Mouse (Mus musculus): ENCODE measurements around the gene E030018B13Rik.
A peak's percentile ranks its signal among the peaks of the same experiment; 100 is the strongest.

The E030018B13Rik gene

GRCm38 (mm10) chr7:63898201-63898600, 18.5 kb upstream of the E030018B13Rik start:
- no peak for DNase-seq

- DNase-seq, result no peak
These were observed 16.7 kb upstream of the E030018B13Rik start for GRCm38 (mm10) chr7:63899925-63900324.

GRCm38 (mm10) chr7:63900411-63900810, 16.2 kb upstream of the E030018B13Rik start:
- DNase-seq, result no peak

- no peak for DNase-seq
These were observed 15.3 kb upstream of the E030018B13Rik start for GRCm38 (mm10) chr7:63901346-63901745.

GRCm38 (mm10) chr7:63901942-63902341, 14.7 kb upstream of the E030018B13Rik start:
- DNase-seq, result no peak

GRCm38 (mm10) chr7:63902604-63903210, 13.9 kb upstream of the E030018B13Rik start:
- DNase-seq, result no peak

- DNase-seq, result no peak
These were observed 12.8 kb upstream of the E030018B13Rik start for GRCm38 (mm10) chr7:63903635-63904380.

GRCm38 (mm10) chr7:63905190-63905589, 11.5 kb upstream of the E030018B13Rik start:
- no peak for DNase-seq

GRCm38 (mm10) chr7:63905642-63906041, 11.0 kb upstream of the E030018B13Rik start:
- no peak for DNase-seq

GRCm38 (mm10) chr7:63907778-63908495, 8.7 kb upstream of the E030018B13Rik start:
- no peak for DNase-seq

- DNase-seq, result no peak
These were observed 8.0 kb upstream of the E030018B13Rik start for GRCm38 (mm10) chr7:63908496-63909285.

GRCm38 (mm10) chr7:63910225-63910624, 6.4 kb upstream of the E030018B13Rik start:
- no peak for DNase-seq

GRCm38 (mm10) chr7:63910912-63911311, 5.7 kb upstream of the E030018B13Rik start:
- DNase-seq, result peak; percentile 76

GRCm38 (mm10) chr7:63911383-63912233, 5.0 kb upstream of the E030018B13Rik start:
- peak; percentile 91 for DNase-seq

- DNase-seq, result peak; percentile 91
These were observed 4.3 kb upstream of the E030018B13Rik start for GRCm38 (mm10) chr7:63912234-63912810.

GRCm38 (mm10) chr7:63912924-63913723, 3.5 kb upstream of the E030018B13Rik start:
- DNase-seq, result no peak

- DNase-seq, result no peak
These were observed 2.6 kb upstream of the E030018B13Rik start for GRCm38 (mm10) chr7:63913724-63914692.

GRCm38 (mm10) chr7:63914891-63915290, 1.8 kb upstream of the E030018B13Rik start:
- DNase-seq, result no peak

- no peak for DNase-seq
These were observed 1.0 kb downstream of the E030018B13Rik start for GRCm38 (mm10) chr7:63917693-63918092.
